Mouse (Mus musculus) neural tube, embryonic 11.5 days (tissue): ENCODE results near the gene Fgf7. TPM values are rescaled to one million over a fixed set of nuclear protein-coding genes. Genes with fewer than 3 reads are reported as not detected.

Source experiments
- ATAC-seq: fragments of 200-750 bp; cut with Nextera tagmentation; 2 replicates; pipeline ENCODE4 v1.8.0; 2017; ENCODE audit warnings: moderate number of reproducible peaks, mild to moderate bottlenecking, moderate TSS enrichment, moderate library complexity; ENCODE audit not compliant: insufficient read depth, low FRiP score, low TSS enrichment
- DNase-seq: peaks from one replicate; pipeline ENCODE4 v3.0.0-alpha.2; 2015; ENCODE audit warnings: low spot score
- H3K27ac ChIP-seq: fragments of 300-500 bp; sonication (generic); 2 replicates; pipeline ENCODE4 v1.5.1; 2014; ENCODE audit warnings: low read depth, mild to moderate bottlenecking, low read length
- H3K27me3 ChIP-seq: fragments of 300-500 bp; sonication (generic); 2 replicates; pipeline ENCODE4 v1.6.1; 2014; ENCODE audit warnings: mild to moderate bottlenecking, low read length, mixed read lengths; ENCODE audit not compliant: control insufficient read depth, insufficient read depth
- H3K36me3 ChIP-seq: fragments of 300-500 bp; sonication (generic); 2 replicates; pipeline ENCODE4 v1.6.1; 2014; ENCODE audit warnings: mild to moderate bottlenecking, low read length, moderate library complexity, mixed read lengths; ENCODE audit not compliant: control insufficient read depth, insufficient read depth
- H3K4me1 ChIP-seq: fragments of 300-500 bp; sonication (generic); 2 replicates; pipeline ENCODE4 v1.6.1; 2014; ENCODE audit warnings: low read length, mixed read lengths; ENCODE audit not compliant: control insufficient read depth, insufficient read depth
- H3K4me2 ChIP-seq: fragments of 300-500 bp; sonication (generic); 2 replicates; pipeline ENCODE4 v1.6.1; 2014; ENCODE audit warnings: low read depth, mild to moderate bottlenecking, moderate library complexity
- H3K4me3 ChIP-seq: fragments of 300-500 bp; sonication (generic); 2 replicates; pipeline ENCODE4 v1.5.1; 2014; ENCODE audit warnings: low read depth, low read length
- H3K9ac ChIP-seq: fragments of 300-500 bp; sonication (generic); 2 replicates; pipeline ENCODE4 v1.6.1; 2014; ENCODE audit warnings: mild to moderate bottlenecking, low read length
- H3K9me3 ChIP-seq: fragments of 300-500 bp; sonication (generic); 2 replicates; pipeline ENCODE4 v1.6.1; 2016; ENCODE audit warnings: low read length; ENCODE audit not compliant: control insufficient read depth
- WGBS: fragments of 180-500 bp; shearing (Covaris S2); extraction: QIAGEN DNeasy Blood & Tissue Kit; methylation state at CpG from one replicate; pipeline ENCODE4 v1.1.7; 2014; 5-methylcytosine and 5-hydroxymethylcytosine counted together
- polyA plus RNA-seq: library from polyadenylated mRNA; unstranded; fragments of >200 nt; fragmentation: Nextera tagmentation; extraction: Ambion mirVana; gene quantifications from 2 replicates; pipeline ENCODE4 v1.2.1, GENCODE M21; 2014

Fgf7 gene
- polyA plus RNA-seq, 1 experiment from 2014 or later: 0.50 TPM

- ATAC-seq (no peak), DNase-seq (no peak)
- no peaks in the 10 kb centered on the region for H3K27me3 ChIP-seq
- 87% methylated on average over 15 of the region's 15 CpGs for WGBS
- H3K4me2 ChIP-seq: no peak overlapping the region
- no peak overlapping the region for H3K4me3 ChIP-seq
- no peak overlapping the region for H3K9ac ChIP-seq
- H3K4me1 ChIP-seq: peaks cover 5% of the 10 kb centered on the region; the same call in 1 of the 2 replicates
- no peak overlapping the region for H3K27ac ChIP-seq
- no peaks in the 10 kb centered on the region for H3K9me3 ChIP-seq
- no peaks in the 10 kb centered on the region for H3K36me3 ChIP-seq
Observed at GRCm38 (mm10) chr2:126035013-126035770, 734 bp downstream of the Fgf7 start.

DNA sequence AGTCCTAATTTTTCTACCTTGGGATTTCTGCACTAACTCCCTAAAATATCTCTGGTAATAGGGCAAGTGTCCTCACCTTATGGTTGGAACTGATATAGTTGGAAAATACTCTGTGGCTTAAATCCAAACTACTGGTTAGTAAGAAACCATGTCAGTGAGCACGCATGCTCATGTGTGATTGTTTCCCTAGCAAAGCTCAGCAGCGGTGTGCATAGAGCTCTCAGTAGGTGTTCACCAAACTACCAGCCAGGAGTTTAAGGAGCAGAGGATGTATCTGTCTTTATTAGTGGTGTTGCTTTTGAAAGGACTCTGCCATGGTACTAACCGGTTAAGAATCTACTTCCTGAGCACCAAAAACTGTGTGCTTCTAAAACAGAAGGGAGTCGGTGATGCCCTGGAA, 1.7 kb downstream of the Fgf7 start:
- Histone ChIP-seq H3K27me3 (no peaks in the 10 kb centered on the region), H3K36me3 (no peaks in the 10 kb centered on the region), H3K4me1 (peaks cover 5% of the 10 kb centered on the region; the same call in 1 of the 2 replicates), H3K27ac (no peak overlapping the region), H3K4me2 (no peak overlapping the region), H3K9me3 (no peaks in the 10 kb centered on the region), H3K9ac (no peak overlapping the region), H3K4me3 (no peak overlapping the region)
- no peak for DNase-seq
- ATAC-seq: no peak
- 91% methylated on average over 4 of the region's 4 CpGs for WGBS

DNA sequence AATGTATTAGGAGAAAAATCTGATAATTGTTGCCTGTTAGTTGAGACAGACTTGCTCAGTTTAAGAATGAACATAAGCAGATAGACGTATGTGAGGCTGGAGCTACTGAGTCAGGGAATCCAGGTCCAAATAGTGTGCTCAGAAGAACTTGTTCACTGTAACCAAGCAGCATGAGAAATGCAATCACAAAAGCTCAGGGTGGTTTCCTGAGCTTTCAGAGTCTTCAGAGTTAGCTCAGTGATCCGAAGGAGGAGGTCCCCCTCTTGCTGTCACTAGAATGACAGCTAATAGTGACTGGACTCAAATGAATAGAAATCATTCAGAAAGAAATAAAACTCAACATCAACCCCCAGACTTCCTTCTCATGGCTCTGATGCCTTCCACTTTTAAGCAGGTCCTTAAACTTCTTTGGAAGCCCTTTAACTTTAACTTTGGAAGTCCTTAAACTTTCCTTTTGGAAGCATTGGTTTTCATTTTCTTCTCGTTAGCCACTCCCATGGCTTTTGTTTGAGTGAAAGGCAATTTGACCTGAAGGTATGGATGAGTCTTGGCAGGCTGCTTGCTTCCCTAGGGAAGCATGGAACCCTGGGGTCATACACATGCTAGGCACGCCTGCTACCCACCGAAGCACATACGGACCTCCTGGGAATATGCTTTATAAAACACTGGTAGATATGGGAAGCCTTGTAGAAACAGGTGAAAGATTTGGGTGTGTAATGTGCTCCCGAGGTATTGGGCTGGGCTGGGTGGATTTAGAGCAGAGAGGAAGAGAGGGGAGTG, 4.0 kb downstream of the Fgf7 start:
- H3K9ac ChIP-seq: no peak overlapping the region
- H3K36me3 ChIP-seq: no peaks in the 10 kb centered on the region
- WGBS: 81% methylated on average over 7 of the region's 7 CpGs
- no peak overlapping the region for H3K4me2 ChIP-seq
- ATAC-seq (no peak), DNase-seq (no peak)
- H3K4me3 ChIP-seq: no peak overlapping the region
- no peaks in the 10 kb centered on the region for H3K27me3 ChIP-seq
- H3K9me3 ChIP-seq: no peaks in the 10 kb centered on the region
- no peak overlapping the region for H3K27ac ChIP-seq
- peaks cover 5% of the 10 kb centered on the region; the same call in 1 of the 2 replicates for H3K4me1 ChIP-seq

GRCm38 (mm10) chr2:126039414-126039891, 5.0 kb downstream of the Fgf7 start:
- Histone ChIP-seq H3K27me3 (no peaks in the 10 kb centered on the region), H3K27ac (no peak overlapping the region), H3K9me3 (no peaks in the 10 kb centered on the region), H3K36me3 (no peaks in the 10 kb centered on the region), H3K9ac (no peak overlapping the region), H3K4me1 (peaks cover 2% of the 10 kb centered on the region; the same call in 1 of the 2 replicates), H3K4me3 (no peak overlapping the region), H3K4me2 (no peak overlapping the region)
- WGBS: 77% methylated on average over 4 of the region's 4 CpGs
- ATAC-seq: no peak
- no peak for DNase-seq

DNA sequence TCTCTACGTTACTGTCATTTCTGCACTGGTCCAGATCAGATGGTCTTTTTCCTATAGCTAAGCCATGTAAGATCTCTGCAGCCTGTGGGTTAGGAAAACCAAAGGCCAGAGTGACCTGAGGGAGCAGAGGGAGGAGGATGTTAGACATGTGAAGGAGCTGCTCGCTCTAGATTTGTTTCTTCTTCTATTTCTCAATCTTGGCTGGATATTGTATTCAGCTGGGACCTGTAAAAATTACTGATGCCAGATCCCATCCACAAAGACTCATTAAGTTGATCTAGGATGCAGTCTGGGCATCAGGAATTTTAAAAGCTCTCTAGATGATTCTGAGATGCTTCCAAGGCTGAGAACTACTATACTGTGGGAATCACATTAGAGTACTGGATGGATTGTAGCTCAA, 6.2 kb downstream of the Fgf7 start:
- no peak overlapping the region for H3K9ac ChIP-seq
- H3K4me2 ChIP-seq: no peak overlapping the region
- H3K27ac ChIP-seq: no peak overlapping the region
- WGBS: 88% methylated on average over 2 of the region's 2 CpGs
- no peaks in the 10 kb centered on the region for H3K9me3 ChIP-seq
- H3K27me3 ChIP-seq: no peaks in the 10 kb centered on the region
- no peak for ATAC-seq
- DNase-seq: no peak
- no peaks in the 10 kb centered on the region for H3K4me1 ChIP-seq
- H3K36me3 ChIP-seq: no peaks in the 10 kb centered on the region
- no peak overlapping the region for H3K4me3 ChIP-seq

DNA sequence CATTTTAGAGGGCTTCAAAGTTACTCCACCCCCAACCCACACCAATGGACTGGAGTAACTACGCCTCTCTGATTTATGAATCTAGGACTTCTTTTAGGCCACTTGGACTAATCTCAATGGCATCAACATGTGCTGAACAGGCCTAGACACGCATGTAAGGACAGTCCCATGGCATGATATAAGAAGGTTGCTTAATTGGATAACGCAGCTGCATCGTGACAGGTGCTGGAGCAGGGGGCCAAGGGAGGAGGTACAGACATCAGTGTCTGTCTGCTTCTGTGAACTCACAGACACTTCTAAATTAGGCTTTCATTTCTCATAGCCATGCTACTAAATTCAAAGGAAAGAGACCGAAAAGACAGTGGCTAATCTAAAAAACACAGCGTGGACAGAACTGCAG, 6.8 kb downstream of the Fgf7 start:
- Histone ChIP-seq H3K27me3 (no peaks in the 10 kb centered on the region), H3K4me1 (no peaks in the 10 kb centered on the region), H3K9me3 (no peaks in the 10 kb centered on the region), H3K27ac (no peak overlapping the region), H3K4me3 (no peak overlapping the region), H3K36me3 (no peaks in the 10 kb centered on the region), H3K9ac (no peak overlapping the region), H3K4me2 (no peak overlapping the region)
- 90% methylated on average over 6 of the region's 6 CpGs for WGBS
- DNase-seq: no peak
- ATAC-seq: no peak

GRCm38 (mm10) chr2:126042674-126043073, 8.2 kb downstream of the Fgf7 start:
- Histone ChIP-seq H3K4me2 (no peak overlapping the region), H3K9me3 (no peaks in the 10 kb centered on the region), H3K27ac (no peak overlapping the region), H3K4me1 (no peaks in the 10 kb centered on the region), H3K27me3 (no peaks in the 10 kb centered on the region), H3K36me3 (no peaks in the 10 kb centered on the region), H3K9ac (no peak overlapping the region), H3K4me3 (no peak overlapping the region)
- no peak for ATAC-seq
- 68% methylated on average over 3 of the region's 3 CpGs for WGBS
- DNase-seq: no peak

DNA sequence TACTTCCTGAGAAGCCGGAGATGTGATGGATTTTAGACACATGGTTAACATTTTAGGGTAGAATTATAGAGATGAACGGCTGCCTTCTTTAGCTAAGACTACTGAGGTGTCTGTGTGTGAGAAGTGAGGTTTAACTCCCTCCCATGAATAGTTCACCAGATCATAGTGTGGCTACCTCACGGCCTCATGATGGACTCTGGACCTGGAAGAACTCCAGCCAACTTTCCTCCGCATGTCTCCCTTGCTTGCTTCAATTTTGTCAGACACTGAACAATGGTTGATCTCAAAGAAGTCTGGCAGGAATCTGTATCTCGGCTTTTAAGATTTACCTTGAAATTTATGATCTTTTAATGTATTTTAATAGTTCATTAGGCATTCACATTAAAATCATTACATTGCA, 11.2 kb downstream of the Fgf7 start:
- Histone ChIP-seq H3K4me1 (no peaks in the 10 kb centered on the region), H3K9ac (no peak overlapping the region), H3K9me3 (no peaks in the 10 kb centered on the region), H3K4me3 (no peak overlapping the region), H3K27ac (no peak overlapping the region), H3K36me3 (no peaks in the 10 kb centered on the region), H3K27me3 (no peaks in the 10 kb centered on the region), H3K4me2 (no peak overlapping the region)
- WGBS: 90% methylated on average over 5 of the region's 5 CpGs
- ATAC-seq (no peak), DNase-seq (no peak)
